Mouse (Mus musculus): ENCODE results near the gene 9930021J03Rik. TPM values are rescaled to one million over a fixed set of nuclear protein-coding genes. Genes with fewer than 3 reads are reported as not detected.

9930021J03Rik gene
- polyA plus RNA-seq, 1 experiment: 0.70 TPM

DNA sequence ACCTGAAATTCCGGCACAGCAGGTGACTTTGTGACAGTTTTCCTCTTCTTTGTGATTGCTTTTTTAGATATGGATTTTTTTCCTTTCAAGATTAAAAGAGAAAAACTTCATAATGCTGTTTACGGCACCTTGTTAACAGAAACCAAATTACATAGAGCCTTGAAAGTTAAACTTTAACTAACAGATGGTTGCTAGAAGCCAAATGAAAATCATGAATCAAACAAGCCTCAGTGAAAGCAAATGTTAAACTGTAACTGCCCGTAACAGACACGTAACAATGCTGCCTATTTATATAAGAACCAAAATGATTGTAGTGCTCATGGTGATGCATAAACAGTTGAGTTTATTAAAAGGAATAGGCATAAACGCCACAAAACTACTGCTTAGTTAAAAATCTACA, 62.3 kb downstream of the 9930021J03Rik start:
- peaks cover 15% of the 10 kb centered on the region for H3K36me3 ChIP-seq (replicated peaks; ENCODE audit: low read length)
- TF ChIP-seq GATA1 (IDR thresholded peaks at IDR 0.05; ENCODE audit: borderline replicate concordance, low read length) (no peak), FLI1 (IDR thresholded peaks at IDR 0.05; ENCODE audit: low read length) (no peak)
- H3K27me3 ChIP-seq (replicated peaks): no peaks in the 10 kb centered on the region
- H3K4me3 ChIP-seq (replicated peaks): no peak overlapping the region
- H3K9me3 ChIP-seq: no peaks in the 10 kb centered on the region
- no peaks in the 10 kb centered on the region for H3K4me1 ChIP-seq

DNA sequence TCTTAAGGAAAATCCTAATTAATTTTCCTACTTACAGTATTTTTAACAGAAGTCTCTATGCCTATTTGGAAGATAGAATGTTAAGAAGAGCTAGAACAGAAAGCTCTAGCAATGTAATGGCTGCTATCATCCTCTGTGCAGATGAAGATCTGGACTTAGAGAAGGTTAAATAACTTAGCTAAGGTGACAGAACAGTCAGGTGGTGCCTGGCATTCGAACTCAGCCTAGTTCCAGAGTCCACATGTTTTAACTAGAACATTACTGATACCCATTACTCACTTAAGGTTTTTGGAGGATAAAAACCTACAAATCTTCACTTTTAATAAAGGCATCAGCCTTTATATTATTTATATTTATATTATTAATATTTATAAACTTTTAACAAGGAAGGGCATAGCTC, 65.1 kb downstream of the 9930021J03Rik start:
- Histone ChIP-seq H3K4me3 (replicated peaks) (no peak overlapping the region), H3K36me3 (replicated peaks; ENCODE audit: low read length) (peaks cover 8% of the 10 kb centered on the region), H3K9me3 (no peaks in the 10 kb centered on the region), H3K4me1 (no peaks in the 10 kb centered on the region), H3K27me3 (replicated peaks) (no peaks in the 10 kb centered on the region)
- no peak for TF ChIP-seq FLI1 (IDR thresholded peaks at IDR 0.05; ENCODE audit: low read length)
- TF ChIP-seq GATA1 (IDR thresholded peaks at IDR 0.05; ENCODE audit: borderline replicate concordance, low read length): no peak

DNA sequence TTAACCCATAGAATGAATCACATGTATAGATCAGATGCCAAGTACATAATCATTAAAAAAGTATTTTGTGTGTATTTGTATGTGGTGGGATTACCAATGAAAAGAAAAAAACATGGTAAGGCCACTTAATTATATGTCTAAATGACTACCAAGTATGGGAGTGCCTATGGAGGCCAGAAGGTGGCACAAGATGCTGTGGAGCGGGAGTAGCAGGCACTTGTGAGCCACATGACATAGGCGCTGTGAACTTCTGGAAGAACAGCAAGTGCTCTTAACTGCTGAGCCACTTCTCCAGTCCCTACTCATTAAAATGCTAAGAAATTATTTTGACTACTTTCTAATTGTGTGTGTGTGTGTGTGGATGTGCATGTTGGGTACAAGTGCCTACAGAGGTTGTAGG, 66.2 kb downstream of the 9930021J03Rik start:
- Histone ChIP-seq H3K9me3 (no peaks in the 10 kb centered on the region), H3K4me1 (no peaks in the 10 kb centered on the region), H3K4me3 (replicated peaks) (no peak overlapping the region), H3K27me3 (replicated peaks) (no peaks in the 10 kb centered on the region), H3K36me3 (replicated peaks; ENCODE audit: low read length) (peaks cover 3% of the 10 kb centered on the region)
- no peak for TF ChIP-seq GATA1 (IDR thresholded peaks at IDR 0.05; ENCODE audit: borderline replicate concordance, low read length)
- no peak for TF ChIP-seq FLI1 (IDR thresholded peaks at IDR 0.05; ENCODE audit: low read length)

DNA sequence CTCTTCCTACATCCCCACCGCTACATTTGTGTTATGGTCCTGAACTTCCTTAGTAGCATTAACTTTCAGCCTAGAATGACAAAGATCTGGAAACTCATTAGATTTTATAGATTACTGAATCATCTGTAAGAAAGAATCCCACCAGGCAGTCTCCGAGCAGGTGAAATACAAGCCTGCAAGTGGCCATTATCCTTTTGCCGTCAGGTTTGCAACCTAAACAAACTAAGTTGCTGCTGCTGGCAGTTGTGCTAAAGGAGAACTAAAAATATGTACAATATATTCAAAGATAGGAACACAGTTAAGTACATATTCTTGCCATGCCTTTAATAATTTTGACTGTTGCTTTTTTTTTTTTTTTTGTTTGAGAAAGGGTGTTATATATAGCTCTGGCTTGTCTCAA, 70.4 kb downstream of the 9930021J03Rik start:
- H3K9me3 ChIP-seq: no peaks in the 10 kb centered on the region
- no peaks in the 10 kb centered on the region for H3K27me3 ChIP-seq (replicated peaks)
- peaks cover 5% of the 10 kb centered on the region for H3K36me3 ChIP-seq (replicated peaks; ENCODE audit: low read length)

DNA sequence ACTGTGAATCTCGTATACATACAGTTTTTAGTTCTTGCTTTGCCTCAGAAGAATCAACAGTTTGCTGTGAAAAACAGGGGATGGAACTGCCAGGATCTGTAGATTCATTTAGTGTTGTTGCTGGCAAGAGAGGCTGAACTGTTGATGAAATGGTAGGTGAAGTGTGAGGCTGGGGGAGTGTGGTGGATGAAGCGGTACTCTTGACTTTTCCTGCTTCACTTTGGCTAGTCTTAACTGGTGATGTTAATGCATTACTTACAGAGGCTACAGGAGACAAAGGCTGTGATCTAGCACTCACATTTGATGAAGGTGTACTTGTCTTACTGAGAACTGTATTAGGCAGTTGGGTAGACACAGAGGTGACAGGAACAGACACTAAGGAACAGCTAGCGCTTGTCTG, 87.3 kb downstream of the 9930021J03Rik start:
- no peaks in the 10 kb centered on the region for H3K4me1 ChIP-seq
- H3K36me3 ChIP-seq (replicated peaks; ENCODE audit: low read length): peaks cover 65% of the 10 kb centered on the region
- no peak overlapping the region for H3K4me3 ChIP-seq (replicated peaks)
- no peaks in the 10 kb centered on the region for H3K27me3 ChIP-seq (replicated peaks)
- TF ChIP-seq FLI1 (IDR thresholded peaks at IDR 0.05; ENCODE audit: low read length) (no peak), GATA1 (IDR thresholded peaks at IDR 0.05; ENCODE audit: borderline replicate concordance, low read length) (no peak)
- H3K9me3 ChIP-seq: no peaks in the 10 kb centered on the region

More for the DNA sequence above, 70.4 kb downstream of the 9930021J03Rik start:
- no peak overlapping the region for H3K4me3 ChIP-seq (replicated peaks)
- H3K4me1 ChIP-seq: no peaks in the 10 kb centered on the region
- no peak for TF ChIP-seq FLI1 (IDR thresholded peaks at IDR 0.05; ENCODE audit: low read length)
- no peak for TF ChIP-seq GATA1 (IDR thresholded peaks at IDR 0.05; ENCODE audit: borderline replicate concordance, low read length)

DNA sequence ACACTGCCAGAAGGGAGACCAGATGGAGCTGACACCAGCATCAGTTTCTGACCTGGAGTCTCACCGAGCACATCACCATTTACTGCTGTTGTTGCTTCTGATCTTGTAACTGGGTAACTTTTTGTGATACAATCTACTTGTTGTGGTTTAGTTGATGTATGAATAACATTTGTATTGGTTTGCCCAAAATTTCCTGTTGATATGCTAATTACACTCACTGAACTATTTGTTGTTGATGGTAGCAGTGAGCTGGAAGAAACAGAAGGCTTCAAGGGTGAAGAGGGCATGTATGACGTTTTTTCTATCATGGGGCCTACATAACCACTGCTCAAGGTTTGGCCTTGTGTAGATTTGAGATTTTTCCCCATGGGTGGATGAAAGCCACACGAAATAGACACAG, 87.9 kb downstream of the 9930021J03Rik start:
- TF ChIP-seq FLI1 (IDR thresholded peaks at IDR 0.05; ENCODE audit: low read length) (no peak), GATA1 (IDR thresholded peaks at IDR 0.05; ENCODE audit: borderline replicate concordance, low read length) (no peak)
- H3K9me3 ChIP-seq: no peaks in the 10 kb centered on the region

DNA sequence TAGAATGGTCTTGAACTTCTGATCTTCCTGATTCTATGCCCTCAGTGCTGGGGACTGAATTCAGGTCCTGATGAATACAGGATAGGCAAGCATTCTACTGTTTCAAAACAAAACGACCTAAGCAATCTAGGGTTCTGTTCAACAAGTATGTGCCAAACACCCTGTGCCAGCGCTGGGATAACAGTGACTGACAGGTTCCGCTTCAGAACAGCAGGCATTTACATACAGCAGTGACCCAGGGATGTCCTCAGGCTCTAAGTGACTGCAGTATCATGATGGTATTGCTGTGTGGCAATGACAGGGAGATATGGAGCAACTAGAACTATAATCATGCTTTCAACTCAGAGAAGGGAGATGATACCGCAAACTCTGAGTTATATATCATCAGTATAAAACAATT, 92.3 kb downstream of the 9930021J03Rik start:
- TF ChIP-seq GATA1 (IDR thresholded peaks at IDR 0.05; ENCODE audit: borderline replicate concordance, low read length) (no peak), FLI1 (IDR thresholded peaks at IDR 0.05; ENCODE audit: low read length) (no peak)
- peaks cover 31% of the 10 kb centered on the region for H3K36me3 ChIP-seq (replicated peaks; ENCODE audit: low read length)
- peaks cover 10% of the 10 kb centered on the region for H3K4me1 ChIP-seq

More for the DNA sequence above, 87.9 kb downstream of the 9930021J03Rik start:
- Histone ChIP-seq H3K4me3 (replicated peaks) (no peak overlapping the region), H3K4me1 (no peaks in the 10 kb centered on the region), H3K27me3 (replicated peaks) (no peaks in the 10 kb centered on the region), H3K36me3 (replicated peaks; ENCODE audit: low read length) (peaks cover 63% of the 10 kb centered on the region)

DNA sequence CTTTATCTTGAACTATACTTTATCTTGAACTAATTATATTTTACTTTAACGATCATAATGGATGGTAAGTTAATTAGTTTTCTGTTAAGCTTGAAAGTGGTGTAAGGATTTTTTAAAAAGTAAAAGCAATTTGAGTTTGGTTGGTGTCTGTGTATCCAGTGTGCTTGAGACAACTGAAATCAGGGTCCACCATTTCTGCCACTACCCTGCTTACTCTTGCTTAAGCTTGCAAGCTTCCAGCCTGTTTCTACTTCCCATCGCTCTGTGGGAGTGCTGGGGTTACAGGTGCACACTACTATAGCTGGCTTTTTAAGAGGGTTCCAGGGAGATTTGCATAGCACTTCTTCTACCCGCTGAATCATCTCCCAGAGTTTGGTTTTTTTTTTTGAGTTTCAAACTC, 96.3 kb downstream of the 9930021J03Rik start:
- peaks cover 25% of the 10 kb centered on the region for H3K4me1 ChIP-seq
- peaks cover 9% of the 10 kb centered on the region for H3K9me3 ChIP-seq
- H3K36me3 ChIP-seq (replicated peaks; ENCODE audit: low read length): peaks cover 4% of the 10 kb centered on the region
- TF ChIP-seq GATA1 (IDR thresholded peaks at IDR 0.05; ENCODE audit: borderline replicate concordance, low read length) (no peak), FLI1 (IDR thresholded peaks at IDR 0.05; ENCODE audit: low read length) (no peak)
- no peak overlapping the region for H3K4me3 ChIP-seq (replicated peaks)
- H3K27me3 ChIP-seq (replicated peaks): no peaks in the 10 kb centered on the region

More for the DNA sequence above, 92.3 kb downstream of the 9930021J03Rik start:
- Histone ChIP-seq H3K9me3 (peaks cover 4% of the 10 kb centered on the region; the same call in 1 of the 2 replicates), H3K27me3 (replicated peaks) (no peaks in the 10 kb centered on the region), H3K4me3 (replicated peaks) (no peak overlapping the region)

DNA sequence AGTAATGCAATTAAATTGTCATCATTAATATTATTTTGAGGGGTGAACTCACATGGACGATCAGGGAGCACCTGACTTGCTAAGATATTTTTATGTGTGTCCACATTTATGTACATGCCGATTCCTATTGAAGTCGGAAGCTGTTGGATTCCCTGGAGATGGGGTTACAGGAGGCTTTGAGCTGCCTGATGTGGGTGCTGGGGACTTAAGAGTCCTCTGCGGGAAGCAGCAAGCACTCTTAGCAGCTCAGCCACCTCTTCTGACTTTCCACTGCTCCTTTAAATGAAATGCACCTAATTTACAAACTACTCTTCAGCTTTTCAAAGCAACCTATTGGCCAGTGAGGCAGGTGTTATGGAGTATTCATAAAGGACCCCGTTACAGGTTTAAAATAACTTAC, 97.3 kb downstream of the 9930021J03Rik start:
- TF ChIP-seq FLI1 (IDR thresholded peaks at IDR 0.05; ENCODE audit: low read length): no peak
- TF ChIP-seq GATA1 (IDR thresholded peaks at IDR 0.05; ENCODE audit: borderline replicate concordance, low read length): no peak
- peaks cover 2% of the 10 kb centered on the region for H3K27me3 ChIP-seq (replicated peaks)
- peak overlapping the region; percentile 91 for H3K4me3 ChIP-seq (replicated peaks)
- H3K9me3 ChIP-seq: peaks cover 11% of the 10 kb centered on the region
- peaks cover 4% of the 10 kb centered on the region for H3K36me3 ChIP-seq (replicated peaks; ENCODE audit: low read length)
- peaks cover 27% of the 10 kb centered on the region for H3K4me1 ChIP-seq

DNA sequence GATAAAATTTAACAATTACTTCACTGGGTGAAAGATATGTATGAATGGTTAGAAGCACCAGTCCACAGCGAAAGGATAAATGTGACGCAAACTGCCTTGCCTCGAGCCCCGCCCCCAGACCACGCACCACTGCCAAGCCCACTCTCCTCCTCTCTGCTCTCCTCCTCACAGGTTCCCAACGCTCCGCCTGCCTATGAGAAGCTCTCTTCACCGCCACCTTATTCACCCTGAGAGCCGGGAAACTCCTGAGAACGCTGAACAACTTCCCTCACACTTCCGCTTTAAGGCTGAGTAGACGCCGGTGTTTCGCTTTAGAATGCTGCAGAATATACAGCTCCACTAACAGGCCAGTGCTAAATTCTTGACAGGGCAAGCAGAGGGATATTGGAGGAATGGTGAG, 97.8 kb downstream of the 9930021J03Rik start:
- TF ChIP-seq GATA1 (IDR thresholded peaks at IDR 0.05; ENCODE audit: borderline replicate concordance, low read length) (no peak), FLI1 (IDR thresholded peaks at IDR 0.05; ENCODE audit: low read length) (no peak)
- peak overlapping the region; percentile 91 for H3K4me3 ChIP-seq (replicated peaks)
- peaks cover 2% of the 10 kb centered on the region for H3K27me3 ChIP-seq (replicated peaks)
- H3K4me1 ChIP-seq: peaks cover 32% of the 10 kb centered on the region
- peaks cover 11% of the 10 kb centered on the region for H3K9me3 ChIP-seq
- H3K36me3 ChIP-seq (replicated peaks; ENCODE audit: low read length): peaks cover 4% of the 10 kb centered on the region
